Comparison of ENCODE assay signal across 10 mouse cellular contexts in the genomic region with DNA sequence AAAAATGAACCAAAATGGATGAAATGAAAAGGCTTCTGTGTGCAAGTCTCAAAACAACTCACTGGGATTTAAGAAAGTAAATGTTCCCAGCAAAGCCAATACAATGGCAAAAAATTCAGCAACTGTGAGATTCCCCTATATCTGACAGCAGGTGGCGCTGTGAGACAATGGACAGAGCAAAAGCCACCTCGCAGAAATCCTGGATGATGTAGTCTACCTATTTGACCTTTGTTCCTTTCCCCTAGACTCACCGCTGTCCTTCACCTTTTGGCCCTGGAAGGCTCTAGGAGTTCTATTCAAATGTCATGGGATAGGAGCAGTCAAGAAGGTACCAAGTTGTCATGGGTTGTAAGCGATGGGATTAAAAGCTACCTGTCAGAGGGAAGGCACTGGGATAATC.
DNase-seq lines count a peak whose midpoint lies in the region; ATAC-seq and TF ChIP-seq lines count a peak whose summit lies in the region.
"Had no signal": no experiment of that assay in that cellular context is flagged by ENCODE, and none has a peak within 500 bp of the region (broad histone marks: within the 10 kb centered on the region; RNA-seq: fewer than 3 reads in every experiment).

No protein-coding gene starts in this region.

- DNase-seq in left cerebral cortex, adult 2 months (ENCODE audit: extremely low spot score in 1 of 2, low spot score in 2 of 2): peak; percentile 50 to 61
- DNase-seq in left cerebral cortex, adult 8-10 months (ENCODE audit: low spot score in 2 of 2): no peak
- DNase-seq in adipocyte (ENCODE audit: low spot score): peak; percentile 48
- DNase-seq in liver, postnatal 0 days: peak; percentile 46
- DNase-seq in right cerebral cortex, postnatal 14 days: peak; percentile 66
- DNase-seq in spleen, adult 18-20 months: no peak

- H3K4me2 ChIP-seq in liver, postnatal 0 days (ENCODE audit: low read depth, low read length): no peak overlapping the region
- H3K4me2 ChIP-seq: limb, embryonic 12.5 days; stomach, embryonic 15.5 days had no signal

- peak; percentile 84 for TF ChIP-seq CTCF in left cerebral cortex, adult 2 months (IDR thresholded peaks at IDR 0.05)
- TF ChIP-seq CTCF in liver, postnatal 0 days (IDR thresholded peaks at IDR 0.05; ENCODE audit: low read depth): peak; percentile 76

- no peaks in the 10 kb centered on the region for H3K27me3 ChIP-seq in liver, postnatal 0 days (ENCODE audit: insufficient read depth, low read length)
- H3K27me3 ChIP-seq: stomach, embryonic 15.5 days had no signal

- WGBS in liver, postnatal 0 days (ENCODE audit: insufficient replicate concordance): 22% methylated on average over 4 of the region's 4 CpGs

- no peak overlapping the region for H3K27ac ChIP-seq in left cerebral cortex, adult 2 months
- H3K27ac ChIP-seq in liver, postnatal 0 days (ENCODE audit: low read depth): no peak overlapping the region
- H3K27ac ChIP-seq: limb, embryonic 12.5 days; stomach, embryonic 15.5 days had no signal

- no peak overlapping the region for H3K4me3 ChIP-seq in left cerebral cortex, adult 2 months
- no peak overlapping the region for H3K4me3 ChIP-seq in liver, postnatal 0 days (ENCODE audit: low read depth, low read length)
- H3K4me3 ChIP-seq: limb, embryonic 12.5 days; stomach, embryonic 15.5 days had no signal

- no peak for TF ChIP-seq EP300 in liver, postnatal 0 days (IDR thresholded peaks at IDR 0.05; ENCODE audit: low read depth)

- no peaks in the 10 kb centered on the region for H3K9me3 ChIP-seq in liver, postnatal 0 days (ENCODE audit: low read length)
- H3K9me3 ChIP-seq: limb, embryonic 12.5 days; stomach, embryonic 15.5 days had no signal

- peak; percentile 54; the same call in 1 of the 2 replicates for ATAC-seq in common myeloid progenitor, adult 5-6 weeks (replicated peaks; ENCODE audit: low read depth, poor library complexity, severe bottlenecking)
- peak; percentile 32 to 56; a peak in 2 of 4 replicates for ATAC-seq in hematopoietic stem cell, adult 5-6 weeks (replicated peaks in 1 of 2; ENCODE audit: insufficient read depth in 1 of 2, low FRiP score in 2 of 2, low TSS enrichment in 1 of 2, low read depth in 1 of 2, poor library complexity in 2 of 2, severe bottlenecking in 2 of 2)
- no peak for ATAC-seq in liver, postnatal 0 days

- H3K9ac ChIP-seq in liver, postnatal 0 days (replicated peaks): no peak overlapping the region
- H3K9ac ChIP-seq: limb, embryonic 12.5 days; stomach, embryonic 15.5 days had no signal

- intact Hi-C loops in left cerebral cortex, adult 2 months (cut with DNase I): loop anchor here (1.0 to 10.0 kb wide), 5 partner anchors 77 to 835 kb away; a partner anchor contains a TSS

- no peaks in the 10 kb centered on the region for H3K4me1 ChIP-seq in liver, postnatal 0 days (ENCODE audit: insufficient read depth)
- H3K4me1 ChIP-seq: limb, embryonic 12.5 days; stomach, embryonic 15.5 days had no signal

- H3K36me3 ChIP-seq in liver, postnatal 0 days (replicated peaks; ENCODE audit: insufficient read depth, low read length): no peaks in the 10 kb centered on the region
- H3K36me3 ChIP-seq: limb, embryonic 12.5 days; stomach, embryonic 15.5 days had no signal

Comparison
In these comparisons a context has a peak if more than half of its experiments do, and no peak if none do; other contexts are left out.
1. DNase-seq: peak in left cerebral cortex, adult 2 months (2 of 2), adipocyte (single experiment), liver, postnatal 0 days (single experiment) and right cerebral cortex, postnatal 14 days (single experiment); none in left cerebral cortex, adult 8-10 months (0 of 2) and spleen, adult 18-20 months (0 of 2).